Mouse (Mus musculus) kidney, embryonic 16.5 days (tissue): ENCODE results near the gene Vstm4. TPM values are rescaled to one million over a fixed set of nuclear protein-coding genes. Genes with fewer than 3 reads are reported as not detected.

Source experiments
- ATAC-seq: fragments of 200-750 bp; cut with Nextera tagmentation; 2 replicates; pipeline ENCODE4 v1.8.0; 2017; ENCODE audit warnings: moderate TSS enrichment; ENCODE audit not compliant: low FRiP score, low TSS enrichment
- H3K27ac ChIP-seq: fragments of 300-500 bp; sonication (generic); 2 replicates; pipeline ENCODE4 v1.5.1; 2014; ENCODE audit warnings: low read length
- H3K27me3 ChIP-seq: fragments of 300-500 bp; sonication (generic); 2 replicates; pipeline ENCODE4 v1.6.1; 2014; ENCODE audit warnings: low read length, control low read depth, mixed read lengths; ENCODE audit not compliant: insufficient read depth
- H3K36me3 ChIP-seq: fragments of 300-500 bp; sonication (generic); 2 replicates; pipeline ENCODE4 v1.6.1; 2014; ENCODE audit warnings: low read length, control low read depth, mixed read lengths; ENCODE audit not compliant: insufficient read depth
- H3K4me1 ChIP-seq: fragments of 300-500 bp; sonication (generic); 2 replicates; pipeline ENCODE4 v1.6.1; 2014; ENCODE audit warnings: low read length, control low read depth, mixed read lengths; ENCODE audit not compliant: insufficient read depth
- H3K4me2 ChIP-seq: fragments of 300-500 bp; sonication (generic); replicated peaks from 2 replicates; pipeline ENCODE4 v1.6.1; 2014; ENCODE audit warnings: low read depth, low read length
- H3K4me3 ChIP-seq: fragments of 300-500 bp; sonication (generic); 2 replicates; pipeline ENCODE4 v1.5.1; 2014; ENCODE audit warnings: mild to moderate bottlenecking, low read length
- H3K9ac ChIP-seq: fragments of 300-500 bp; sonication (generic); replicated peaks from 2 replicates; pipeline ENCODE4 v1.6.1; 2014; ENCODE audit warnings: low read length
- H3K9me3 ChIP-seq: fragments of 300-500 bp; sonication (generic); 2 replicates; pipeline ENCODE4 v1.6.1; 2016; ENCODE audit warnings: low read length, control low read depth
- WGBS: fragments of 180-500 bp; shearing (Covaris S2); extraction: QIAGEN DNeasy Blood & Tissue Kit; methylation state at CpG from one replicate; pipeline ENCODE4 v1.1.7; 2014; 5-methylcytosine and 5-hydroxymethylcytosine counted together
- polyA plus RNA-seq: library from polyadenylated mRNA; unstranded; fragments of >200 nt; fragmentation: Nextera tagmentation; extraction: Ambion mirVana; gene quantifications from 2 replicates; pipeline ENCODE4 v1.2.1, GENCODE M21; 2015

The Vstm4 gene
- polyA plus RNA-seq: 45.7 and 51.8 TPM in 2 replicates

DNA sequence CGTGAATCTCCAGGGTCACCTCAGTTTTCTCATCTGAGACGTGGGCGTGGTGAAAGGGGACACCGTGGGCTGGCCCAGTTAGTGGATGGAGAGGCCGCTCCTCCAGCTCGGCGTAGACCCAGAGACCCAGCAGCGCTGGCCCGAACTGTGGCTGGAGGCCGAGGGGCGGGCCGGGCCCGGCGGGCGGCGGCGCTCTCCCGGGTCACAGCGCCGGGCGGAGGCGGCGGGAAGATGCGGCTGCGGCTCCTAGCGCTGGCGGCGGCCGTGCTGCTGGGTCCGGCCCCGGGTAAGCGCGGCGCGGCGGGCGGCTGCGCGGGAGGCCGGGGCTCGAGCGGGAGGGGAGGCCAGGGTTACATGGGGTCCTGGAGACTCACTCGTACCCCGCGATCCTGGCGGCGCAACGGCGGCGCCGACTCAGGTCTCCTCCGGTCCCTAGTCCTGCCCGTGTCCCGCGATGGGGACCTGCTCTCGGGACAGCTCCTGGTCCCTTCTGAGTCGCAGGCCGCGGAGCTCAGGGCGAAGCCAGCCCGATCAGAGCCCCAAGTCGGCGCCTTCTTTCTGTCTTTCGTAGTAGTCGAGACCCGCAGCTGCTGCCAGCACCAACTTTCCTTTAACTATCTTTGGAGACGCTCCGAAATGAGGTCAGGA, at the start of gene Vstm4:
Vstm4 (plus strand) TSS at position 76 of the 648 bp plus-strand sequence.
- H3K27me3 ChIP-seq: peaks cover 12% of the 10 kb centered on the region; the same call in 1 of the 2 replicates
- no peaks in the 10 kb centered on the region for H3K36me3 ChIP-seq
- H3K27ac ChIP-seq: peak within 1 kb of the TSS; percentile 73
- under 1% methylated on average over 42 of the region's 68 CpGs for WGBS
- H3K9me3 ChIP-seq: no peaks in the 10 kb centered on the region
- peak within 1 kb of the TSS; percentile 74 for H3K9ac ChIP-seq
- H3K4me1 ChIP-seq: peaks cover 44% of the 10 kb centered on the region
- ATAC-seq: peak; percentile 82
- H3K4me2 ChIP-seq: peak within 1 kb of the TSS; percentile 75
- H3K4me3 ChIP-seq: peak within 1 kb of the TSS; percentile 61

GRCm38 (mm10) chr14:32810111-32810510, 46.4 kb upstream of the Vstm4 start:
- Histone ChIP-seq H3K4me3 (no peak overlapping the region), H3K27me3 (no peaks in the 10 kb centered on the region), H3K27ac (no peak overlapping the region), H3K9me3 (no peaks in the 10 kb centered on the region), H3K36me3 (no peaks in the 10 kb centered on the region), H3K4me1 (no peaks in the 10 kb centered on the region), H3K9ac (no peak overlapping the region), H3K4me2 (no peak overlapping the region)
- no peak for ATAC-seq

GRCm38 (mm10) chr14:32812429-32812828, 44.1 kb upstream of the Vstm4 start:
- ATAC-seq: no peak
- no peaks in the 10 kb centered on the region for H3K27me3 ChIP-seq
- H3K4me1 ChIP-seq: no peaks in the 10 kb centered on the region
- H3K9me3 ChIP-seq: no peaks in the 10 kb centered on the region
- no peak overlapping the region for H3K27ac ChIP-seq
- H3K4me2 ChIP-seq: no peak overlapping the region
- WGBS: 78% methylated on average over 6 of the region's 6 CpGs
- no peaks in the 10 kb centered on the region for H3K36me3 ChIP-seq
- no peak overlapping the region for H3K9ac ChIP-seq
- H3K4me3 ChIP-seq: no peak overlapping the region

DNA sequence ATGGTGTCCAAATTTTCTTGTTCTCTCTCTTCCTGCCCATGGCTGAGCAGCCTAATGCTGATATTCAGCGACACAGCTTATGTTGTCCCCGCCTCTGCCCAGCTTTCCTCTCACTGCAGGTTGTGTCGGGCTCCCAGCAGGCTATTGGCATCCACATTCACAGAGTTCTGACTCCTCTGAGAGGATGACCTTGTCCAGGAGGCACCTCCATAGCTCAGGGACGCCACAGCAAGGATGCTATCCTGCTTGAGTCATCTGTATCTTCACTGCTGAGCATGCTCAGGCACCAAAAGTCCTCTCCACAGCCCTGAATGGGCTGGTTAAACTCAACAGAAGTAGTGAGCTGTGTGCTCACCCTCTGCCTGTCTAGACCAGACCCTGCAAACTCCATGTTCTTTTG, 41.6 kb upstream of the Vstm4 start:
- Histone ChIP-seq H3K36me3 (no peaks in the 10 kb centered on the region), H3K27ac (no peak overlapping the region), H3K27me3 (no peaks in the 10 kb centered on the region), H3K4me3 (no peak overlapping the region), H3K4me1 (no peaks in the 10 kb centered on the region), H3K9me3 (no peaks in the 10 kb centered on the region), H3K4me2 (no peak overlapping the region), H3K9ac (no peak overlapping the region)
- WGBS: 72% methylated on average over 4 of the region's 4 CpGs
- ATAC-seq: no peak

- Histone ChIP-seq H3K4me1 (no peaks in the 10 kb centered on the region), H3K4me2 (no peak overlapping the region), H3K4me3 (no peak overlapping the region), H3K27me3 (no peaks in the 10 kb centered on the region), H3K36me3 (no peaks in the 10 kb centered on the region), H3K9me3 (no peaks in the 10 kb centered on the region), H3K9ac (no peak overlapping the region), H3K27ac (no peak overlapping the region)
- 78% methylated on average over 4 of the region's 4 CpGs for WGBS
- ATAC-seq: no peak
These were observed 40.0 kb upstream of the Vstm4 start for GRCm38 (mm10) chr14:32816533-32816932.

DNA sequence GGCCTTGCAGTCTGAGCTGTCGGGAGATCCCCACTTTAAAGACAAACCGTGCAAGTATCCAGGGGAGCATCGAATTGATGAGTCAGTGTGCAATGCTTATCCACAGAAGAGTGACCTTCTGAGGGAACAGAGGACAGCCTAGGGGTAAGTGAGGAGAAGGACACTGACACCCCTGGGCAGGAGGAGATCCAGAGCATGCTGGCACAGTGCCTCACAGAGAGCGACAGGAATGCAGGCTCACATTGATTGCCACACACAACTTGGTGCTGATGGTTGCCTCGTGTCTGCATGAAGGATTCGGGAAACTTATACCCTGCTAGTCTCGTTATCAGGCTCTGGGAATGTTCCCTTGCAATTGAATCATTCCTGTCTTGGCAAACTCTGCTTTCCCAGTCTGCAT, 39.3 kb upstream of the Vstm4 start:
- WGBS: 67% methylated on average over 7 of the region's 7 CpGs
- no peak overlapping the region for H3K27ac ChIP-seq

GRCm38 (mm10) chr14:32819297-32819696, 37.3 kb upstream of the Vstm4 start:
- 46% methylated on average over 1 of the region's 1 CpGs for WGBS
- no peak overlapping the region for H3K27ac ChIP-seq

More for the DNA sequence above, 39.3 kb upstream of the Vstm4 start:
- Histone ChIP-seq H3K9ac (no peak overlapping the region), H3K4me2 (no peak overlapping the region), H3K36me3 (no peaks in the 10 kb centered on the region), H3K4me3 (no peak overlapping the region), H3K27me3 (no peaks in the 10 kb centered on the region), H3K4me1 (no peaks in the 10 kb centered on the region), H3K9me3 (no peaks in the 10 kb centered on the region)
- ATAC-seq: no peak

DNA sequence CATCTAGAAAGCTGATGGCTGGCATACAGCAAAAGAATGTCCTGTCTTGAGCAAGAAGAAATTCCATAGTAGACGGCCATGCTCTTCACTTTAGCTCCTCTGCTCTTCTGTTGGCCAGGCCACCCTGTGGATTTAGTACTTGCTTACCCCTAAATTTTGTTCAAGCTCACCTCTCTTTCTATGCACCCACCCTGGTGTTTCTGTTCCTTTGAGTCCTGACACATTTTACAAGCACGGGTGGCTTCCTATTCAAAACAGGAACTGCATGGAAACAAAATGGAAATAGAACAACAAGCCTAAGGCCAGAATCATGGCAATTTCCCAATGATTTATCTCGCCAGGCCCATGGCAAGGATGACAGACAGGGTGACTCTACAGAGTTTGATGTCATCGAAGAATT, 33.7 kb upstream of the Vstm4 start:
- 83% methylated on average over 4 of the region's 4 CpGs for WGBS
- Histone ChIP-seq H3K4me1 (peaks cover 32% of the 10 kb centered on the region), H3K27ac (no peak overlapping the region), H3K36me3 (no peaks in the 10 kb centered on the region), H3K27me3 (no peaks in the 10 kb centered on the region), H3K4me2 (no peak overlapping the region), H3K9me3 (no peaks in the 10 kb centered on the region), H3K9ac (no peak overlapping the region), H3K4me3 (no peak overlapping the region)
- ATAC-seq: no peak

More at GRCm38 (mm10) chr14:32819297-32819696, 37.3 kb upstream of the Vstm4 start:
- Histone ChIP-seq H3K27me3 (no peaks in the 10 kb centered on the region), H3K9ac (no peak overlapping the region), H3K4me1 (peaks cover 5% of the 10 kb centered on the region; the same call in 1 of the 2 replicates), H3K9me3 (no peaks in the 10 kb centered on the region), H3K4me2 (no peak overlapping the region), H3K36me3 (no peaks in the 10 kb centered on the region), H3K4me3 (no peak overlapping the region)
- ATAC-seq: peak; percentile 55

DNA sequence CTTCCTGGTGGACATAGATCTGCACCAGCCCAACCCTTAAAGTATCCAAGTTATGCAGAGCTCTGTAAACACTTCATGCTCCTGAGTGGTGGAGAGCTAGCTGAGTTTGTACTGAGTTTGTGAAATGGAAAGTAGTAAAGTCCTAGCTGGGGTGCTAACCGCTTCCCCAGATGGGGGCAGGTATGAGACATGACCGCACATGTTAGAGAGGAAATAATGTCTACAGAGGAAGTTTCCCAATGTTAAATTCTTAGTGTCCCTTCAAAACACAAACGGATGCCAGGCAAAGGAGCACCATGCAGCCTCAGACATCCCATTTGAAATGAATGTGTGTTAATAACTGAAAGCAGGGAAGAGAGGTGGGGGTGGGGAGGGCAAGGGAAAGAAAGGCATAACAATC, 32.7 kb upstream of the Vstm4 start:
- WGBS: 84% methylated on average over 3 of the region's 3 CpGs
- no peak for ATAC-seq
- Histone ChIP-seq H3K4me2 (no peak overlapping the region), H3K9ac (no peak overlapping the region), H3K27me3 (no peaks in the 10 kb centered on the region), H3K4me3 (no peak overlapping the region), H3K4me1 (peaks cover 41% of the 10 kb centered on the region), H3K27ac (no peak overlapping the region), H3K9me3 (no peaks in the 10 kb centered on the region), H3K36me3 (no peaks in the 10 kb centered on the region)

DNA sequence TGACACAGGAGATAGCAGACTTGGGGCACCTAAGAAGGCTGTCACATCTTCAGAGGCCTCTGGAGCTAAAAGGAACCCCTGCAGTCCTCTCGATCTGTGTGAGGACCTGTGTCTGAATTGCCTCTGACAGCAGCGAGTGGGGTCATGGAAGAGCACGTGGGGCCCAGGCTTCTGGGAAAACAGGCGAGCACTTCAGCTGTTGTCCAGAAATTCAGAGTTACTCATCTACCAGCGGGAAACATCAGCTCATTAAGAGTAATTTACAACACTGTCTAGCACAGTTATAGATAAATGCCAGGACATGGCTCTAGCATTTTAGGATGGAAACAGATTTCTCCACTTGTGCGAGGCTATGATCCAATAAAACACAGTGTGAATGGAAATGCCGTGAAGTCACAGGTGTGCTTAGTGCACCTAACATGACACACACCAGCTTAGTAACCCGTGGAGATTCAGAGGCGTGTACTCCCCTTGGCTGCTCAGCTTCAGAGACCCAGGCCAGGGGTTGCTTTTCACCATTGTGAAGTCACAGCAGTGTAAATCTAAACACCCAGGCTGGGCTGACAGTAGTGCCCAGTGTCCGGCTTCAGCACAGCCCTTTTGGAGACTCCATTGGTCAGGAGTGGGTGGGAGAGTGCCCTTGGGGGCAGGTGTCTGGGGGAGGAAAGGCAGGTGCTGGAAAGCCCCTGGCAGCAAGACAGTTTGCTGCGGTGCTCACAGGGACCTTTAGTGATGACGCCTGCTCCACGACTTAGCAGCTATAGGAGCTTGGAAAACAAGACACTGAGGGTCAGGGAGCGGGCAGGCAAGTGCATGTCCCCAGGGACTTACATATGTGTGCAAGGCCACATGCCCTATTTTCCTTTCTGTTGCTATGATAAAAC, 32.0 kb upstream of the Vstm4 start:
- Histone ChIP-seq H3K27ac (peak overlapping the region; percentile 54), H3K9ac (no peak overlapping the region), H3K4me2 (no peak overlapping the region), H3K9me3 (no peaks in the 10 kb centered on the region), H3K4me1 (peaks cover 41% of the 10 kb centered on the region), H3K4me3 (no peak overlapping the region), H3K27me3 (no peaks in the 10 kb centered on the region), H3K36me3 (no peaks in the 10 kb centered on the region)
- 29% methylated on average over 14 of the region's 14 CpGs for WGBS
- ATAC-seq: peak; percentile 20; the same call in 1 of the 2 replicates
